Mouse (Mus musculus): ENCODE results near the gene Acr. TPM values are rescaled to one million over a fixed set of nuclear protein-coding genes. Genes with fewer than 3 reads are reported as not detected.
A peak's percentile ranks its signal among the peaks of the same experiment; 100 is the strongest.

Gene Acr
- polyA plus RNA-seq, 1 experiment from 2014 or later, result not detected

GRCm38 (mm10) chr15:89556401-89557178 is 11.5 kb upstream of the Acr start:
- Histone ChIP-seq H3K4me1 (ENCODE audit: insufficient read depth, low read depth, low read length) (no peaks in the 10 kb centered on the region), H3K4me3 (ENCODE audit: low read depth, low read length) (no peak overlapping the region), H3K4me2 (replicated peaks; ENCODE audit: low read depth, low read length) (0 out of 2 replicates have a peak overlapping the region, but pooled peaks have one; percentile 25), H3K27me3 (replicated peaks; ENCODE audit: insufficient read depth, low read length) (peaks cover 10% of the 10 kb centered on the region; the same call in 1 of the 2 replicates), H3K36me3 (ENCODE audit: insufficient read depth, low read length) (no peaks in the 10 kb centered on the region; the same call in 1 of the 2 replicates), H3K9me3 (ENCODE audit: low read length) (no peaks in the 10 kb centered on the region), H3K27ac (ENCODE audit: low read length) (no peak overlapping the region), H3K9ac (replicated peaks; ENCODE audit: low read depth) (no peak overlapping the region)
- ATAC-seq, result peak; percentile 16; the same call in 1 of the 2 replicates
- no peak for TF ChIP-seq EP300 (IDR thresholded peaks at IDR 0.05)
- peak; percentile 54 for TF ChIP-seq CTCF (IDR thresholded peaks at IDR 0.05)
- no peak for DNase-seq (ENCODE audit: low spot score)
- 34% methylated on average over 23 of the region's 23 CpGs for WGBS

GRCm38 (mm10) chr15:89557179-89557995 is 10.7 kb upstream of the Acr start:
- no peaks in the 10 kb centered on the region for H3K4me1 ChIP-seq (ENCODE audit: insufficient read depth, low read depth, low read length)
- H3K27ac ChIP-seq (ENCODE audit: low read length), result no peak overlapping the region
- H3K27me3 ChIP-seq (replicated peaks; ENCODE audit: insufficient read depth, low read length), result peaks cover 10% of the 10 kb centered on the region; the same call in 1 of the 2 replicates
- TF ChIP-seq EP300 (IDR thresholded peaks at IDR 0.05) (no peak), CTCF (IDR thresholded peaks at IDR 0.05) (no peak)
- no peaks in the 10 kb centered on the region; the same call in 1 of the 2 replicates for H3K36me3 ChIP-seq (ENCODE audit: insufficient read depth, low read length)
- no peaks in the 10 kb centered on the region for H3K9me3 ChIP-seq (ENCODE audit: low read length)
- no peak overlapping the region for H3K9ac ChIP-seq (replicated peaks; ENCODE audit: low read depth)
- DNase-seq (ENCODE audit: low spot score), result no peak
- WGBS, result 23% methylated on average over 39 of the region's 40 CpGs
- ATAC-seq, result peak; percentile 14
- peak overlapping the region; percentile 5; the same call in 1 of the 2 replicates for H3K4me3 ChIP-seq (ENCODE audit: low read depth, low read length)
- H3K4me2 ChIP-seq (replicated peaks; ENCODE audit: low read depth, low read length), result 0 out of 2 replicates have a peak overlapping the region, but pooled peaks have one; percentile 25

- no peaks in the 10 kb centered on the region for H3K9me3 ChIP-seq (ENCODE audit: low read length)
- WGBS, result 27% methylated on average over 33 of the region's 34 CpGs
These were observed 10.1 kb upstream of the Acr start for GRCm38 (mm10) chr15:89557996-89558390.

GRCm38 (mm10) chr15:89559202-89559731 is 8.9 kb upstream of the Acr start:
- no peak overlapping the region for H3K9ac ChIP-seq (replicated peaks; ENCODE audit: low read depth)
- ATAC-seq (no peak), DNase-seq (ENCODE audit: low spot score) (no peak)
- H3K27ac ChIP-seq (ENCODE audit: low read length), result no peak overlapping the region
- H3K36me3 ChIP-seq (ENCODE audit: insufficient read depth, low read length), result no peaks in the 10 kb centered on the region; the same call in 1 of the 2 replicates
- no peak for TF ChIP-seq CTCF (IDR thresholded peaks at IDR 0.05)
- no peak for TF ChIP-seq EP300 (IDR thresholded peaks at IDR 0.05)
- H3K27me3 ChIP-seq (replicated peaks; ENCODE audit: insufficient read depth, low read length), result peaks cover 10% of the 10 kb centered on the region; the same call in 1 of the 2 replicates
- no peak overlapping the region for H3K4me3 ChIP-seq (ENCODE audit: low read depth, low read length)
- 57% methylated on average over 10 of the region's 10 CpGs for WGBS
- H3K9me3 ChIP-seq (ENCODE audit: low read length), result no peaks in the 10 kb centered on the region
- no peak overlapping the region for H3K4me2 ChIP-seq (replicated peaks; ENCODE audit: low read depth, low read length)
- no peaks in the 10 kb centered on the region for H3K4me1 ChIP-seq (ENCODE audit: insufficient read depth, low read depth, low read length)

More at GRCm38 (mm10) chr15:89557996-89558390, 10.1 kb upstream of the Acr start:
- no peaks in the 10 kb centered on the region; the same call in 1 of the 2 replicates for H3K36me3 ChIP-seq (ENCODE audit: insufficient read depth, low read length)
- no peak for ATAC-seq
- no peak for TF ChIP-seq EP300 (IDR thresholded peaks at IDR 0.05)
- TF ChIP-seq CTCF (IDR thresholded peaks at IDR 0.05), result no peak
- peak overlapping the region; percentile 17; the same call in 1 of the 2 replicates for H3K4me2 ChIP-seq (replicated peaks; ENCODE audit: low read depth, low read length)
- no peak overlapping the region for H3K9ac ChIP-seq (replicated peaks; ENCODE audit: low read depth)
- H3K4me1 ChIP-seq (ENCODE audit: insufficient read depth, low read depth, low read length), result no peaks in the 10 kb centered on the region
- peaks cover 10% of the 10 kb centered on the region; the same call in 1 of the 2 replicates for H3K27me3 ChIP-seq (replicated peaks; ENCODE audit: insufficient read depth, low read length)
- DNase-seq (ENCODE audit: low spot score), result no peak
- H3K4me3 ChIP-seq (ENCODE audit: low read depth, low read length), result peak overlapping the region; percentile 5; the same call in 1 of the 2 replicates
- no peak overlapping the region for H3K27ac ChIP-seq (ENCODE audit: low read length)

GRCm38 (mm10) chr15:89572147-89572546 is 4.0 kb downstream of the Acr start:
- Histone ChIP-seq H3K4me2 (replicated peaks; ENCODE audit: low read depth, low read length) (no peak overlapping the region), H3K27me3 (replicated peaks; ENCODE audit: insufficient read depth, low read length) (no peaks in the 10 kb centered on the region), H3K4me3 (ENCODE audit: low read depth, low read length) (no peak overlapping the region), H3K9me3 (ENCODE audit: low read length) (no peaks in the 10 kb centered on the region), H3K27ac (ENCODE audit: low read length) (no peak overlapping the region), H3K36me3 (ENCODE audit: insufficient read depth, low read length) (no peaks in the 10 kb centered on the region), H3K4me1 (ENCODE audit: insufficient read depth, low read depth, low read length) (no peaks in the 10 kb centered on the region), H3K9ac (replicated peaks; ENCODE audit: low read depth) (no peak overlapping the region)
- no peak for TF ChIP-seq CTCF (IDR thresholded peaks at IDR 0.05)
- no peak for TF ChIP-seq EP300 (IDR thresholded peaks at IDR 0.05)
- DNase-seq (ENCODE audit: low spot score), result no peak
- 63% methylated on average over 8 of the region's 8 CpGs for WGBS
- no peak for ATAC-seq

- no peak overlapping the region for H3K4me3 ChIP-seq (ENCODE audit: low read depth, low read length)
- no peak for ATAC-seq
- no peak for DNase-seq (ENCODE audit: low spot score)
- 81% methylated on average over 7 of the region's 7 CpGs for WGBS
- no peaks in the 10 kb centered on the region for H3K4me1 ChIP-seq (ENCODE audit: insufficient read depth, low read depth, low read length)
- H3K36me3 ChIP-seq (ENCODE audit: insufficient read depth, low read length), result no peaks in the 10 kb centered on the region
- no peak overlapping the region for H3K4me2 ChIP-seq (replicated peaks; ENCODE audit: low read depth, low read length)
- H3K27ac ChIP-seq (ENCODE audit: low read length), result no peak overlapping the region
- TF ChIP-seq CTCF (IDR thresholded peaks at IDR 0.05), result no peak
- TF ChIP-seq EP300 (IDR thresholded peaks at IDR 0.05), result no peak
- no peaks in the 10 kb centered on the region for H3K27me3 ChIP-seq (replicated peaks; ENCODE audit: insufficient read depth, low read length)
- H3K9me3 ChIP-seq (ENCODE audit: low read length), result no peaks in the 10 kb centered on the region
- no peak overlapping the region for H3K9ac ChIP-seq (replicated peaks; ENCODE audit: low read depth)
These were observed 14.4 kb downstream of the Acr start for GRCm38 (mm10) chr15:89582494-89582893.

Measured in lung, postnatal 0 days (tissue).